Mouse (Mus musculus): ENCODE measurements around the gene Dscam.
A peak's percentile ranks its signal among the peaks of the same experiment; 100 is the strongest.

Gene Dscam

DNA sequence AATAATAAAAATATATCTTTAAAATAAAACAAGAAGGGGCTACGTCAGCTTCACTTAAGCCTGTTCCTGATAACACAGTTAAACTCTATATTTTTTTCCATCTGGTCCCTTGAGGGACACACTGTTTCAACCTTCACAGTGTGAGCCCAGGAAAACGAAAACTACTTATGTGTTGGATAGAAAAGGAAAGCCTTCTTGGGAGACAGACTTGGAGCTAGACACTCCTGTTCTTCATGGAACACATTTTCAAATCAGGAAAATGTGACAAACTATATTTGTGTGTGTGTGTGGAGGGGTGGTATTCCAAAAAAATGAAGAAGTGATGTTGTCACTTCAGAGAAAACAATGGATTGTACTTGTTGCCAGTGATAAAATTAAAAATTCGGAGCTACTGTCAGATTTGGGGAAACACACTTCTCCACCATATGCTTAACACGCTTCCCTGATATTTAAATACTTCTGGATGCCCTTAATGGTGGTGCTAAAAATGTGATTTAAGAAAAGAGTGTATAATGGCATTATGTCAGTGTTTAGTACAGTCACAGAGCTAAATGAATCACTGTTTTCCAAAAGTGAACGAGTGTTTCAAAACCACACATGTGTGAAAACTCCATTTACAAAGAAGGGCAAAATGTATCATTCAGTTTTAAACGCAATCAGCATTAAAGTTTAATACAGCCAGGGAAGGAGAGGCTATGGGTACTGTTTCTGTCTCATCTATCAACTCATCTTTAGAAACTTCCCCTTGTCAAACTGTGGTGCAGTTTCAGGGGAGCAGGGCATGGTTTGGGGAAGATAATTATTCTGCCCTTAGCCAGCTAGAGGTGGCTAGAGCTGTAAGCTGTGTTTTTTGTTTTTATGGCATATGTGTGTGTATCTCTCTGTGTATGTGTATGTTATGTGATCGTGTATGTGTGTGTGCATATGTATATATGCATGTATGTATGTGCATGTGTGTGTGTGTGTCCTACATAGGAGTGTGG is 430.2 kb downstream of the Dscam start:
- ATAC-seq (ENCODE audit: insufficient number of reproducible peaks, low FRiP score, low TSS enrichment) = no peak

DNA sequence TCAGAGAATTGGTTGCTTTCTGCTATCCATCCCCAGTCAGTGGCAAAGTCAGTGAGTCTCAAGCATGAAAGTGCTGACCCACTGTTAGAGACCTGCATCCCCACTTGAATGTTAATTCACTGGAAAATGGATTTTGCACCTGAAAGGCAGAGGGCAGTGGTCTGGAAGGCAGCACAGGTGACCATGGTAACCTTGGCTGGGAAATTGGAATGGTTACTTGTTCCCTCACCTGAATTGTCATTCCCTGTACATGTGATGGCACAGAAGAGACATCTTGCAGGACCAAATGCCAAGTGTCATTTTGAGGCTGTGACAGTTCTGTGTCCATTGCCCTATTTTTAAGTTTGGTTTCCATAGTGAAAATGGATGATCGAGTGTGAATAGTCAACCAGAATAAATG is 434.1 kb downstream of the Dscam start:
- no peak for ATAC-seq (ENCODE audit: insufficient number of reproducible peaks, low FRiP score, low TSS enrichment)

DNA sequence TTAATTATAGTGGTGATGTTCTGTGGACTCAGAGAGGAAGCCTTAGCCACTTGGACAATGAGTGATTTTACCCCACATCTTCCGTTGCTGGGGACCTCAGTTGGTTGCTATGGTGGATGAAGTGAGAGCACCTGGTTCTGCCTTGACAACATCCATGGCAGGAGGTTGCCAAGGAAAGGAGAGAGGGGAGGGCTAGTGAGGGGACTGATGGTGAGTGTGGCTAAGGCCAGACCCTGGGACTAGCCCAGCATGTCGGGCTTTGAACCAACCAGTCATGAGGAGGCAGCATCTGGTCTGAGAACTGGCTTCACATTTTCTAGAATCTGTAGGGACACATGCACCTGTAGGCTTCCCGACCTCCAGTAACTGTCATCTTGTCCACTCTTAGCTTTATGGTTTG is 439.7 kb downstream of the Dscam start:
- ATAC-seq (ENCODE audit: insufficient number of reproducible peaks, low FRiP score, low TSS enrichment) = no peak

DNA sequence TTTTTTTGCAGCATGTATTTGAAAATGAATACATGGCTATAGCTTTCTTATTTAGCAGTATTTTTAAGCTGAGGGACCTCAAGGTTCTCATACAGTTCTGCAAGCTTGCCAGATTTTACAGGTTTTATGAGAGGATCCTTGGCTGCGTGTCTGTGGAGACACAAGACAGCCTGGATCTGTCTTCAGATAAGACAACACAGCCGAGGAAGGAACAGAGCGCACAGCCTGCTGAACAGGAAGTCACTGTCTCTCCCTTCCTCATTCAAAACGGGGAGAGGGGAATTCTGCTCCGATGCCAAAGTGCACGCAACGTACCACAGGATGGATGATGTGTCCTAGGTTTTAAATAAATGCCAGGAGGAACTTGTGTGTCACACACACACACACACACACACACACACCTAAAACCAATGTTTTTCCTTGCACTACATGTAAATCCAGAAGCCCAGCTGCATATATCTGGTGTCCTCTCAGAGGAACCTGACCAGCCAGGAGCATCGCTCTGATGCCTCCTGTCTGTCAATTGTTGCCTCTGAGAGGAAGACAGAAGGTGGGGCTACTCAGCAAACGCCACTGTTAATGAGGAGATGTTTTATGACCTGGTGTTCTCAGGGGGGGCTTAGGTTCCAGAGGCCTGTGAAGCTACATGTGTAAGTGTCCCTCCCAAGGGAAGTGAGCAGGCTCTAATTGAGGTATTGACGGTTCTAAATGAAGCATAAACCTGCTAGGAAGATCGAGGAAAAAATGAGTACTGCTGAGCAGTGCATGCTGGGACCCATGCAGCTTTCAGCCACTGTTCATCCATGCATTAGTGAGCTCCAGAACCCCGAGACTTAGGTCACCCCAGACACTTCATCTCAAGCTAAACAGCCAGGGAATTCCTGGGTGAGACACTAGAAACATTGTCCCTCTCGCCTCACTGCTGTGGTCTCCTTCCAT is 442.4 kb downstream of the Dscam start:
- ATAC-seq (ENCODE audit: insufficient number of reproducible peaks, low FRiP score, low TSS enrichment) = no peak

DNA sequence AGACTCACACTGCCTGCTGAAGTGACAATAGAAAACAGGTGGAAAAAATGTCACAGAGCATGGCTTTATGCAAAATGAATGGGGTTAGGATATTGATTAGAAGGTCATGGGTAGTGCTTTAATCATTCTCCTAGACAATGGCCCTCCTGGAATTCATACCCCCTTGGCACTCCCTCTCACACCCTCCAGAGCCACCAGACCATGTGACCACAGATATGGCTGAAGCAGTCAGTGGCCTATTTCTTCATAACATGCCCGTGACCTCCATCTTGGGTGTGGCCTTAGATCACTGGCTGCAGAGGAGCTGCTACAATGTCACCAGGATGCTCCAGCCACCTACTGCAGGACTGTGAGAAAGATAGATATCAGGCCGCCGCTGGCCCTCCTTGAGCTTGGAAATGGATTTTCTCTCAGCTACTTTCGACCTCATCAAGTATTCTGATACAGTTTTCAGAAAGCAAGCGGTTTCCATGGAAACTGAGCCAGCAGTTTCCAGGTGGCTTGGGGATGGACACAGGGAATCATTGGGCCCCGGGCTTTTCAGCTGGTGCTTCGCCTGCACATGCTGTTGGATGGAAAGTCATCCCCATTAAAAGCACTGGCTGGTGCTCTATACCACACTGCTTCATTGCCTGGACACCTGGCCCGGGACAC is 445.4 kb downstream of the Dscam start:
- no peak for ATAC-seq (ENCODE audit: insufficient number of reproducible peaks, low FRiP score, low TSS enrichment)

DNA sequence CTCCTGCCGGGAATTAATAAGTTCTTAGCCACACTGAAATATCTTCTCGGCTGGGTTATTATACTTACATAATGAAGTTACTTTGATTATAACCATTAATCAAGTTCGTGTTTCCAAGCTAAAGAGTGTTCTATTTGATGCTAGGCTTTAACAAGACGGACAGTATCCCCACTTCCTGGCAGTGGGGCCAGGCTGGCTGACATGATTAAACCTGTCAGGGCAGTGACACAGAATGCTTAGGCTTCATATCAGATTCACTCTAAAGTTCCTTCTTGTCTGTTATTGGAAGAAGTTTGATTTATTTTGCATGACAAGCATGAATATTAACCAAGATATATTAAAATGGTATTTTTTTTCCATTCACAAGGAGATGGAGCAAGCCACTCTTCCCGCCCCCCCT is 446.0 kb downstream of the Dscam start:
- no peak for ATAC-seq (ENCODE audit: insufficient number of reproducible peaks, low FRiP score, low TSS enrichment)

DNA sequence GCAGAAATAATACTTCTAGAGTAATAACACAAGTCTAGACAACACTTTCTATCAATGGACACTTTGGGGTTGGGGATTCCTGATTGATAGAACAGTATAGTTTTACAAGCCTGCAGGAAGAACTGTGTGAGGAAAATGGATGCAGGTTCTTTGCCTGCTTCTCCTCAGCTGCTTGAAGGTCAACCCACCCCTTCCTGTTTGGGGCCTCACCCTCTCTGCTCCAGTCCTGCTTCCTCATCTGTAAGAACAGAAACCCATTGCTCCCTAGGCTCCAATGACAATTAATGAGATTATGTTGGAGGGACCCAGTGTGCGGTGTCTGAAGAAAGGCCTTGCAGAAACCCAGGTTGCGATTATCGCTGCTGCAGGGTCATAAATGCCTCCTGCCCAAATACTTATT is 446.4 kb downstream of the Dscam start:
- no peak for ATAC-seq (ENCODE audit: insufficient number of reproducible peaks, low FRiP score, low TSS enrichment)

DNA sequence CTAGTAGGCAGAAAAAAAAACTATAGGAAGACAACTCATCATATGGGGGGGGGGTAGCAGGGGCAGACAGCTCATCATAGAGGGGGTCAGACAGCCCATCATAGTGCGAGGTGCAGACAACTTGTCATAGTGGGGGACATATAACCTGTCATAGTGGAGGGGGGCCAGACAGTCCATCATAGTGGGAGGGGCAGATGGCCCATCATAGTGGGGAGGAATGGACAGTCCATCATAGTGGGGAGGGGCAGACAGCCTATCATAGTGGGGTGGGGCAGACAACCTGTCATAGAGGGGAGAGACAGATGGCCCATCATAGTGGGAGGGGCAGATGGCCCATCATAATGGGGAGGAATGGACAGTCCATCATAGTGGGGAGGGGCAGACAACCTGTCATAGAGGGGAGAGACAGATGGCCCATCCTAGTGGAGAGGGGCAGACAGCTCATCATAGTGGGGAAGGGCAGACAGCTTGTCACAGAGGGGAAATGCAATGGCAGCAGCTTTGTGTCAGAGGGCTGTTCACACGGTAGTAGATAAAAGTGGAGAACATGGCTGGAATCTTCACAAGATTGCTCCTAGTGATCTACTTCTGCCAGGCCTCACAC is 447.4 kb downstream of the Dscam start:
- no peak for ATAC-seq (ENCODE audit: insufficient number of reproducible peaks, low FRiP score, low TSS enrichment)

DNA sequence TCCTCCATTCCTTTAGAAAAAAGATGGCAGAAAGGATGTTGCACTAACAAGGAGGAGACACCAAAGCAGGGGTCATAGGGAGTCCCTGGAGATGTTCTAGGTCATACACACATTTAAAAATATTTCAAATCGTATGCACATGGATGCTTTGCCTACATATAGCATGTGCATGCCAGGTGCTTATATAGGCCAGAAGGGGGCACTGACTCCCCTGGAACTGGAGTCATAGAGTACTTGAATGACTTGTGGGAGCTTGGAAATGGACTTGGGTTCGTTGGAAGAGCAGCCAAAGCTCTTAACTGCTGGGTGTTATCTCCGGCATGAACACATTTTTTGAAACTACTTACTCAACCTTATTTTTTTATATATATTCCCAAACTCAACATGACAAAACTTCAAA is 448.4 kb downstream of the Dscam start:
- ATAC-seq (ENCODE audit: insufficient number of reproducible peaks, low FRiP score, low TSS enrichment) = no peak

DNA sequence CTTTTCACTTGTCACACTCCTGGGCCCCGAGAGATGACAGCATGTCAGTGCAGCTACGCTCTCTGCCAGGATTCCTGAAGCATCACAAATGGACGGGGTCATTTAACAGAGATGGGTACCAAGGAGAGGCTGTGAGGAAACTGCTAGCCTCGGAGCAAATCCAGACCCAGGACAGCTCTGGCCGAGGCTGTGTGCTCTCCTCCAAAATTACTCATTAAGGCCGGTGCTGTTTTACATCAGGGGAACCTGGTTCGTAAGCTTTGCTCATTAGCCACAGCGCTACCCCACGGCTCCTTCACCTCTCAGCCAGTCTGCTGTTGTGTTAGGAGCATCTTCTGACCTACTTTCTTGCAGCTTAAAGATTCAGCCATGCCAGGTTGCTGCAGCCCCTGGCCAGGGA is 449.3 kb downstream of the Dscam start:
- ATAC-seq (ENCODE audit: insufficient number of reproducible peaks, low FRiP score, low TSS enrichment) = peak; percentile 40

DNA sequence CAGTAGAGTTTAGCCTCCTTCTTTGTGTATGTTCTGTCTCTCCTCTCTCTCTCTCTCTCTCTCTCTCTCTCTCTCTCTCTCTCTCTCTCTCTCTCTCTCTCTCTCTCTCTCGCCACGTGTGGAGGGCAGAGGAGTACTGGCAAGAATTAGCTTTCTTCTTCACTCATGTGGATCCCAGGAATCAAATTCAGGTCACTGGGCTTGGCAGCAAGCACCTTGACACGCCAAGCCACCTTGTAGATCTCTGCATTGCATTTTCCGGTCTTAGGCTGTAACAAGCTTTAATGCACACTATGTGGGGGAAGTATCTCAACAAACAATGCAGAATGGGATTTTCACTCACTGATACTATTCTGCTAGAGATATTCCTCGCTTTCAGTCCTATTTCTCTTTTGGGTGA is 449.9 kb downstream of the Dscam start:
- ATAC-seq (ENCODE audit: insufficient number of reproducible peaks, low FRiP score, low TSS enrichment) = no peak; the same call in 1 of the 2 replicates

DNA sequence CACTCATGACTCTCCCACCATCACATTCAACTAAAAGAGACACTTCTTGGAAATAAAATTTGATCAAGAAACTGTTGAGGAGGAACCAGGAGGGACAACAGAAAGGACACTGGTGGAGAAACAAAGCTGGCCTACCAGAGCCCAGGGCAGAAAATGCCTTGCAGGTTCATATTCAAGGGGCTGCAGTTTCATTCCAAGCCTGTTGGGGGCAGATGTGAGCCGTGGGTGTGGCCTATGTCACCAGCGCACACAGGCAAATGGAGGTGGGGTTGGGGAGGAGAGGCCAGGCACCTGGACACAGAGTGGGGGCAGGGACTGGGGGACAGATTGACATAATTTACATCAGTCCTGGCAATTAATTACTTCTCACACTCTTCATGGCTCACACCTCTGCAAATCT is 452.3 kb downstream of the Dscam start:
- no peak for ATAC-seq (ENCODE audit: insufficient number of reproducible peaks, low FRiP score, low TSS enrichment)

DNA sequence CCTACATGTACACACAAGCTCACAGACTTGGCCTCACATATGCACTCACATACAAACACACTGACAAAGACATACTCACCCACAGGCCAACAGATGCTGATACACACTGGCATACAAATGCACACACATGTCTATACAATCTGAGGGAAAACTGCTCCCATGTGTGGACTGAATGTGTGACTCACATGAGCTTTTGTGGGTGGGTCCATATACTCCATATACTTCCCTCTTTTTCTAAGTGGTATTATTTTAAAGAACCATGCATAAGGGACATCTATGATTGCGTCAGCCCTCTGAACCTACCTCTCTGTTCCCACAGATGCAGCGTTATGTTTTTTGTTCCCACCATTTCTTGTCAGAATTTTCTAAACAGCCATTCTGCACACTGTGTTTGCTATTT is 453.9 kb downstream of the Dscam start:
- ATAC-seq (ENCODE audit: insufficient number of reproducible peaks, low FRiP score, low TSS enrichment) = no peak

DNA sequence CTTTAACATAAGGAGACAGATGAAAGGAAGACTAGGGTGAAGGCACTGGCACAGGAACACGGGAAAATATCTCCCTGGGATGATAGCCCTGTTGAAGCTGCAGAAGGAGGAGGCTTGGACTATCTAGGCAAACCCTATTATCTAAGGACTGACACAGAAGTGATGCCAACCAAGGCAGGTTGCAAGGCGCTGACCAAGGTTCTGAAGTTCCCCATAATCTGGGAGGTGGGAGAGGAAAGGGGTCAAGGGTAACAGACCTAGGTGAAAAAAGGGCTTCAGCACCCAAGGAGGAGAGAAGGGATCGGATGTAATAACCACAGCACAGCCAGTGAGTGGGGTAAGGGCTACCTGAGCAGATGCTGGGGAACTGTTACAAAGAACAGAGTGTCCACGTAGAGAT is 458.6 kb downstream of the Dscam start:
- no peak for ATAC-seq (ENCODE audit: insufficient number of reproducible peaks, low FRiP score, low TSS enrichment)

DNA sequence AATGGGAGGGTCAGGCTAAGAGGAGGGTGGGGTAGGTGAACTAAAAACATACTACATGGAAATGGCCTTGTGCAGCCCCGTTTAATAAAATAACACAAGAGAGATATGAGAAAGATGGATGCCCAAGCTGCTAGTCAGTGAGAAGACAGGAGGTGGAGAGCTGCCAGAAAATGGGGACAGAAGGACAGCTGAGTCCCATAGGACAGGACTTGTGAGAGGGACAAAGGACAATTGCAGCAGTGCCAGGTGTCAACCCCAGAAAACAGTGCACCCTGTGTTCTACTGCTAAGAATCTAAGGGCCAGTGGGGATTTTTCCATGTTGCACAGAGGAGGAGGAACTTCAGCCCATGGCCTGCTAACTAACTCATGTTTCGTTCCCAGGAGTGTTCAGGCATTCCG is 470.0 kb downstream of the Dscam start:
- ATAC-seq (ENCODE audit: insufficient number of reproducible peaks, low FRiP score, low TSS enrichment) = no peak

DNA sequence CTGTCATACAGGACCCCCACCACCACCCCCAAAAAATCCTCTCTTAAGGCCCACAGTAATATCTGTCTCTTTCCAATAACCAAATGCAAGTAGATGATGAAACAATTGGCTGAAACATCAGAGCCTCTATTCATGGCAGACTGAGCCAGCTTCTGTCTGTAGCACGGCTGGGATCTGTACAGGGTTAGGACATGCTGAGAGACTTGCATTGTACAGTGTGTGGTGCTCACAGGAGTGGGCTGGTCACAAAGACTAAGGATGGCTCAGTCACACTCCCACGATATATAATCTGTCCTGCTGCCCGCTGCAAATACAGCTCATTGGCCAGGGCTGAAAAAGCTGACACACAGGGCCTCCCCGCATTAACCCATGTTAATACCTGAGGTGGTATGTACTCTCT is 474.7 kb downstream of the Dscam start:
- ATAC-seq (ENCODE audit: insufficient number of reproducible peaks, low FRiP score, low TSS enrichment) = no peak

DNA sequence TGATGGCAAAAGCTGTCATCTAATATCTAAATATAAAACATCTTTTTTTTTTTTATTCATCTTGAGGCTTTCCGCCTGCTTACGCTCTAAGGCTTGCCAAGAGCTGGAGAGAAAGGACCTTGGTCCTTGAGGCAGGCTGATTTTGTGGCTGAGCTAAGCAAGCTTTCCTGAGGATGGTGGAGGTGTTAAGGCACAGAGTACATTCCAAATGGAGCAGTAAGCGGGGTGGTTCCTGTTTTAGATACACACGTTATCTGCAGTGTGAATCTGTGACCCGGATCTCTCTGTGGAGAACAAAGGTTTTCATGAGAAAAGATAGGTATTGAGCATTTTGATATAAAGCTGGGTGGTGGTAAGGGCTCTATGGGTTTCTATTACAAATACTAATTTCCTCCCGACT is 479.0 kb downstream of the Dscam start:
- no peak for ATAC-seq (ENCODE audit: insufficient number of reproducible peaks, low FRiP score, low TSS enrichment)

DNA sequence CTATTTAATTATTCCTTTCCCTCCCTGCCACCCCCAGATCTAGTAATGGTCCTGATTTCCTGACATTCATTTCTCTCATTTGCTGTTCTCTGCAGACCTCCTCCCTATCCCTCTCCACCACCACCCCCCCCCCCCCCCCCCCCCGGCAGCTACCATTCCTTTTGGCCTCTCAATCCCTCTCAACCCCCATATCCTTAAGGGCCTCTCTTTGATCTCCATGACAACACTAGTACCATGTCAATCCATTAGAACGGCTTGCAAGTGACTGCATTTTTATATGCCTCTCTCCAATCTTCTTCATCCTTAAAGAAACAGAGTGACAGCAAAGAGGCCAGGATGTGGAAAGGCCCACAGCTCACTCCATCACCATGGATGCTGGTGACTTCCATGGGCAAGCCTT is 480.5 kb downstream of the Dscam start:
- ATAC-seq (ENCODE audit: insufficient number of reproducible peaks, low FRiP score, low TSS enrichment) = no peak

DNA sequence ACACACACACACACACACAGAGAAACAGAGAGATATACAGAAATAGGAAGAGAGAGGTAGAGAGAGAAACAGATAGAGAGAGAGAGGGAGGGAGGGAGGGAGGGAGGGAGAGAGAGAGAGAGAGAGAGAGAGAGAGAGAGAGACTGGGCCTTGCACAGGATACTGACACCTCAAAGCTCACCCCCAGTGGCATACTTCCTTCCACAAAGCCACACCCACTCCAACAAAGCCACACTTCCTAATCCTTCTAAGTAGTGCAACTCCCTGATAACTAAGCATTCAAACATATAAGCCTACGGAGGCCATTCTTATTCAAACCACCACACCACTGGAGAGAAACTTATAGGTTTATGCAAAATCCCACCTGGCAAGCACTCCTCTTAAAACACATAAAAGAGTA is 481.1 kb downstream of the Dscam start:
- no peak for ATAC-seq (ENCODE audit: insufficient number of reproducible peaks, low FRiP score, low TSS enrichment)

DNA sequence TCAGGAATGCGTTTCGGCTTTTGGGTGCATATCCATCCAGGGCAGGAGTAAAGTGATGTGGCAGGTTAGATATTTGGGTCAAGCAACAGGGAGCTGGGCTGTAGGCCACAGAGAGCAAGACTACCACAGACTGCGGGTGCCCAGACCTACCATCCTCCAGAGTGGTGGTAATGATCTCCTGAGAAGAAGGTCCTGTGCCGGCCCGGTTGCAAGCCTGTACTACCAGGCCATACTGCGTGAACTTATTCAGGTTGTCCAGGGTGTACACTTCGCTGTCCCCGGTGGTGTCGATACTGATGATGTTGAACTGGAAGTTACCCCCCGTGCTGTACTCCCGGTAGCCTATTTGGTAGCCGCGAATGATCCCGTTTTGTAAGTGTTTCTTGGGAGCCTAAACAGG is 485.5 kb downstream of the Dscam start:
- ATAC-seq (ENCODE audit: insufficient number of reproducible peaks, low FRiP score, low TSS enrichment) = no peak

Measured in cerebellum, adult (tissue).